Mouse (Mus musculus) C2C12 (cell line): ENCODE data around the gene Papolb. TPM values are rescaled to one million over a fixed set of nuclear protein-coding genes. Genes with fewer than 3 reads are reported as not detected.

Source experiments
- H3K27me3 ChIP-seq: one replicate; pipeline ENCODE4 v1.6.1; 2011; ENCODE audit not compliant: control insufficient read depth, insufficient read depth, insufficient read length
- H3K36me3 ChIP-seq: one replicate; pipeline ENCODE4 v1.6.1; 2011; ENCODE audit not compliant: control insufficient read depth, insufficient read depth
- H3K4me3 ChIP-seq: one replicate; pipeline ENCODE4 v1.5.1; 2011; ENCODE audit warnings: mild to moderate bottlenecking, control low read depth; ENCODE audit not compliant: poor library complexity, insufficient read depth, severe bottlenecking
- H3K79me2 ChIP-seq: one replicate; pipeline ENCODE4 v1.6.1; 2011; ENCODE audit not compliant: control insufficient read depth, insufficient read depth
- H3K79me3 ChIP-seq: one replicate; pipeline ENCODE4 v1.6.1; 2011; ENCODE audit warnings: low read depth, control low read depth
- H3ac ChIP-seq: one replicate; pipeline ENCODE3; 2011; ENCODE audit warnings: low read depth; ENCODE audit not compliant: control insufficient read depth, insufficient read length
- CEBPB ChIP-seq: IDR thresholded peaks from one replicate; pipeline ENCODE4 v1.6.1; 2011; ENCODE audit warnings: low read depth, mild to moderate bottlenecking, control low read depth, moderate library complexity
- CTCF ChIP-seq: IDR thresholded peaks from one replicate; pipeline ENCODE4 v1.5.1; 2011; ENCODE audit not compliant: control insufficient read depth, insufficient read depth, insufficient read length
- FOSL1 ChIP-seq: IDR thresholded peaks from one replicate; pipeline ENCODE4 v1.8.0; 2011; ENCODE audit warnings: mild to moderate bottlenecking, low read length; ENCODE audit not compliant: poor library complexity, insufficient read depth, severe bottlenecking
- MAX ChIP-seq: IDR thresholded peaks from one replicate; pipeline ENCODE4 v1.6.1; 2011; ENCODE audit warnings: mild to moderate bottlenecking, control low read depth
- MYOD1 ChIP-seq: IDR thresholded peaks from one replicate; pipeline ENCODE4 v1.6.1; 2011; ENCODE audit warnings: low read depth; ENCODE audit not compliant: control insufficient read depth, insufficient read length
- MYOG ChIP-seq: IDR thresholded peaks from one replicate; pipeline ENCODE4 v1.6.1; 2011; ENCODE audit not compliant: control insufficient read depth, insufficient read length; ENCODE audit errors: extremely low read depth
- USF1 ChIP-seq: IDR thresholded peaks from one replicate; pipeline ENCODE4 v1.6.1; 2011; ENCODE audit warnings: low read depth, mild to moderate bottlenecking, control low read depth, moderate library complexity
- polyA plus RNA-seq: library from polyadenylated mRNA; unstranded; fragments of >200 nt; fragmentation: generic; extraction: Trizol; gene quantifications from one replicate; pipeline ENCODE4 v1.2.1, GENCODE M21; 2012; ENCODE audit warnings: missing spikeins

The Papolb gene
- polyA plus RNA-seq, 1 experiment: 0.07 TPM

DNA sequence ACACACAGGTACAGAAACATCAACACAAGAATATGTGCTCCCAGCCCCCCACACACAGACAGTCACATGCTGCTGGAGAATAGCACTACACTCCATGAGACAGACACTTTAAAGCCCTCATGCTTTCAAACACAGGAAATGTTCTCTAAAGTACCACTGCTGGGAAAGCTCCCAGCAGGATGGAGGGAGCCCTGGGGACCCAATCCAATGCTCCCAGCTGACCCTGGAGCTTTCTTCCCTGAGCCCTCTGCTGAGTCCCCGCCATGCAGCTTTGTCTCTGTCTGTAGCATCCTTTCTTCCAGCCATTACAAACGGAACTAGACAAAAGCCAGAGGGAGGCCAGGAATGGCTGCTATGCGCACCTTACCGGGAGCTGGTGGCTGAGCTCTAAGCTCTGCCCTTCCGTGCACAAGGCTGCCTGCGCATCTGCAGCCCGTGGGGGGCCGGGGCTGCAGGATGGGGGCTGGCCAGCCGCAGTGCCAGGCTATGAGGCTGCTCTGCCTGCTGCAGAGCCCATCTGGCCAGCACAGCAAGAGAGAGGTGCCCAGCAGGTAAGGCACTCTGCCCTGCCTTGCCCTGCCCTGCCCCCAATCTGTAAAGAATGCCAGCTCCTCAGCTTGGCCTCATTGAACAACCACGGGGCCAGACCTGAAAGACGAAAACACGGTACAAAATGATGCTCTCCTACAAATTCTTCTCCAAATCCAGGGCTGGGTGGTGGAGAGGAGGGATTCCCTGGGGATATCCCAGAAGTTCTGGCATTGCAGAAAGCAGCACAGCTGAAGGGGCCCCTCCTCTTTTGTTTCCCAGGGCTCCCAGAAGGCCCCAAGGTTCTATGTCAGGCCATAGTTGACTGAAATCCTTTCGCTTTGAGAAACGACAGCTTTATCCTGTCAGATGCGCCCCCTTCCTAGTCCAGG lies 20.5 kb downstream of the Papolb start:
- no peak for TF ChIP-seq CEBPB
- TF ChIP-seq CTCF: no peak
- no peak for TF ChIP-seq FOSL1
- TF ChIP-seq MAX: no peak
- TF ChIP-seq USF1: no peak
- TF ChIP-seq MYOG: no peak
- Histone ChIP-seq H3K36me3 (no peaks in the 10 kb centered on the region), H3K4me3 (no peak overlapping the region), H3K79me3 (no peaks in the 10 kb centered on the region), H3ac (no peak overlapping the region), H3K27me3 (no peaks in the 10 kb centered on the region), H3K79me2 (no peaks in the 10 kb centered on the region)

DNA sequence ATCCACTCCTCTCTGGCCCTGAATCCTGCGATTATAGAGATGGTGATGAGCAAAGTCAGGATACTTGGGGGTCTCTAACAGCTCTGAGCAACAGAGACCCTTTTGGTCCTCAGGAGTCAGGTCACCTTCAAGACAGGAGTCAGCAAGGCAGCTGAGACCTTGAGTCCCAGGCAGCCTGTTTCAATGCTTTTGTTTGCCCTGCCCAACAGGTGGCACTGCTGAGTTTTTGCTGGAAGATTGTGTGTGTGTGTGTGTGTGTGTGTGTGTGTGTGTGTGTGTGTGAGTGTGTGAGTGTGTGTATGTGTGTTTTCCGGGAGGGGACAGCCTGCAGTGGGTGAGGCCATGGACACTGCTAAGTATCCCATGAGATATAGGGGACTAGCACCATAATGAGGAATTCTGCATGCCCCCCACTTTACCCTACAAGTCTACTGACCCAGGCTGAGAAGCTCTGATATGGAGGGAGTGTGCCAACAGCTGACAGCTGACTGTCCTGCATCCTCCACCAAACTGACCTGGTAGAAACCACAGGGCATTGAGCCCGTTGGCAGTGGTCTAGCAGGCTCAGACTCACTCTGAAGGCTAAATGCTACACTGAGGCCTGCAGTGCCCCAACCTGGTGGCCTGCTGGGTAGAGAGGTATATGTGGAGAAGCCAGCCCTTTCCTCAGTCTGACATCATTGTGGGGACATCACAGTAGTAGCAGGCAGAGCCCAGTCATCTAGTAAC lies 24.0 kb downstream of the Papolb start:
- Histone ChIP-seq H3K36me3 (no peaks in the 10 kb centered on the region), H3K27me3 (no peaks in the 10 kb centered on the region), H3K79me3 (no peaks in the 10 kb centered on the region), H3K79me2 (no peaks in the 10 kb centered on the region), H3K4me3 (no peak overlapping the region), H3ac (no peak overlapping the region)
- TF ChIP-seq CTCF (peak; percentile 28), CEBPB (no peak)

- Histone ChIP-seq H3K27me3 (no peaks in the 10 kb centered on the region), H3K79me2 (no peaks in the 10 kb centered on the region), H3K79me3 (no peaks in the 10 kb centered on the region), H3K36me3 (no peaks in the 10 kb centered on the region), H3ac (no peak overlapping the region), H3K4me3 (no peak overlapping the region)
- no peak for TF ChIP-seq USF1
- no peak for TF ChIP-seq CEBPB
- no peak for TF ChIP-seq CTCF
- TF ChIP-seq FOSL1: no peak
- no peak for TF ChIP-seq MYOD1
These were observed 25.7 kb downstream of the Papolb start for GRCm38 (mm10) chr5:142504175-142504574.

DNA sequence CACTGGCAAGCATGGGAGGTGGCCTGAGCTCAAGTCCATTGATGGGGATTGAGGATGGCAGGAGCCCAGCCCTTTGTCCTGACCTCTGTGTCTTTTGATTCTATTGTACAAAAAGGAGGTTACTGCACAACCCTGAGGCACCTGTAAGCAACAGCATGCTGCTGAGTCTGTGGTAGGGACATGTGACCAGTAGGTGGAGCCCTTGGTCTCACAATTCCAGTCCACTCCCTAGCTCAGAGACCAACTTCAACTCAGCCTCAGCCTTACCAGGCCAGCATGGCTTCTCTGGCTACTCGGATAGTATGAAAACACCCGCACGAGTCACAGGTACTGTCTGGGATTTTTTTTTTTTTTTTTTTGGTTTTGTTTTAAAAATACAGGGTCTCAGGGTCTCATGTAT lies 27.5 kb downstream of the Papolb start:
- Histone ChIP-seq H3ac (no peak overlapping the region), H3K79me3 (no peaks in the 10 kb centered on the region), H3K79me2 (no peaks in the 10 kb centered on the region), H3K36me3 (no peaks in the 10 kb centered on the region), H3K27me3 (no peaks in the 10 kb centered on the region), H3K4me3 (no peak overlapping the region)
- TF ChIP-seq CTCF (peak; percentile 83), MYOD1 (no peak), USF1 (peak; percentile 56)

DNA sequence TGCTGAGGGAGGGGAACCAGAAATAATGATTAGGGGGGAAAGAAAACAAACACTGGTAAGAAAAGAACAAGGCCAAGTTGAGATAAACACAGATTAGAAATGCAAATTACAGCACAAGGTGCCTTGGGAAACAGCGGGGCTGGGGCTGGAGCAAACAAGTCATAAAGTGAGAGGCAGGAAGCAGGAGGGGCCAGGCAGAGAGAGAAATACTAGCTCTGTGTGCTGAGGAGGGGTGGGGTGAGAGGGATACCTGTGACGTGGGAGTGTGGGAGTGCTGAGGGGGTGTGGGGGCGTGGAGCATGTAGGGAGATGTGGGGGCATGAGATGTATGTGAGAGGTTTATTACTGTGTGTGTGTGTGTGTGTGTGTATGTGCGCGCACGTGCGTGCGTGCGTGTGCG lies 29.0 kb downstream of the Papolb start:
- Histone ChIP-seq H3ac (no peak overlapping the region), H3K36me3 (no peaks in the 10 kb centered on the region), H3K79me3 (no peaks in the 10 kb centered on the region), H3K4me3 (no peak overlapping the region), H3K27me3 (no peaks in the 10 kb centered on the region), H3K79me2 (no peaks in the 10 kb centered on the region)
- TF ChIP-seq MAX (no peak), MYOD1 (no peak), CEBPB (no peak), USF1 (no peak), CTCF (no peak), MYOG (no peak), FOSL1 (no peak)

- H3K4me3 ChIP-seq: no peak overlapping the region
- H3K79me2 ChIP-seq: no peaks in the 10 kb centered on the region
- TF ChIP-seq CTCF (peak; percentile 52), MYOD1 (no peak)
- no peaks in the 10 kb centered on the region for H3K27me3 ChIP-seq
- no peak overlapping the region for H3ac ChIP-seq
- no peaks in the 10 kb centered on the region for H3K36me3 ChIP-seq
- no peaks in the 10 kb centered on the region for H3K79me3 ChIP-seq
These were observed 30.9 kb downstream of the Papolb start for GRCm38 (mm10) chr5:142498964-142499363.
